Mouse (Mus musculus): ENCODE data around the gene Arhgap42.

The Arhgap42 gene

DNA sequence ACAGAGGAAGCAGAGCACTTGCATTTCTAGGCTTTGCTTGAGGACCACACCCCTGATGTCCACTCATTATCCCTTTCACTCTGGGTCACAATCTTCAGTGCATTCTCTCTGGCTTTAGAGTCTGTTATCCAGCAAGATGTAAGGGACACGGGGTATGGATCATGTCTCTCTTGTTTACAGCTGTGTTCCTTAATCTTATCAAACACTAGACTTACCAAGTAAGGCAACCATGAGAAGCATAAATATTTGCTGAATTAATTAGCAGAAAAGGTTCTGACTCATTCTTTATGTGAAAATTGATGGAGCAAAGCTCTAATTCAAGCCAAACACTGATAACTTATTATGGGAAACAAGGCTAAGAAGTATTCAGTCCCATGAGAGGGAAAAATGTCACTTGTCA is 125.1 kb downstream of the Arhgap42 start:
- Histone ChIP-seq H3K27me3 (ENCODE audit: insufficient read depth, low read length) (no peaks in the 10 kb centered on the region), H3K9me3 (ENCODE audit: low read length) (peaks cover 12% of the 10 kb centered on the region), H3K4me1 (replicated peaks; ENCODE audit: low read depth, low read length) (no peaks in the 10 kb centered on the region), H3K36me3 (ENCODE audit: insufficient read depth, low read length) (no peaks in the 10 kb centered on the region), H3K4me3 (replicated peaks; ENCODE audit: low read length) (no peak overlapping the region)
- TF ChIP-seq POU5F1 (IDR thresholded peaks at IDR 0.05; ENCODE audit: borderline replicate concordance, low read length): no peak
- TF ChIP-seq CTCF (conservative IDR thresholded peaks at IDR 0.05; ENCODE audit: low read length): no peak
- no peak for TF ChIP-seq NANOG (IDR thresholded peaks at IDR 0.05; ENCODE audit: borderline replicate concordance, low read length)

- Histone ChIP-seq H3K4me1 (replicated peaks; ENCODE audit: low read depth, low read length) (no peaks in the 10 kb centered on the region), H3K4me3 (replicated peaks; ENCODE audit: low read length) (no peak overlapping the region), H3K36me3 (ENCODE audit: insufficient read depth, low read length) (no peaks in the 10 kb centered on the region), H3K27me3 (ENCODE audit: insufficient read depth, low read length) (no peaks in the 10 kb centered on the region), H3K9me3 (ENCODE audit: low read length) (peaks cover 12% of the 10 kb centered on the region)
- TF ChIP-seq POU5F1 (IDR thresholded peaks at IDR 0.05; ENCODE audit: borderline replicate concordance, low read length) (no peak), NANOG (IDR thresholded peaks at IDR 0.05; ENCODE audit: borderline replicate concordance, low read length) (no peak), CTCF (conservative IDR thresholded peaks at IDR 0.05; ENCODE audit: low read length) (no peak)
Measured at GRCm38 (mm10) chr9:9112921-9113320, 126.0 kb downstream of the Arhgap42 start.

- TF ChIP-seq POU5F1 (IDR thresholded peaks at IDR 0.05; ENCODE audit: borderline replicate concordance, low read length) (no peak), NANOG (IDR thresholded peaks at IDR 0.05; ENCODE audit: borderline replicate concordance, low read length) (no peak)
- Histone ChIP-seq H3K27me3 (ENCODE audit: insufficient read depth, low read length) (no peaks in the 10 kb centered on the region), H3K4me1 (replicated peaks; ENCODE audit: low read depth, low read length) (no peaks in the 10 kb centered on the region), H3K36me3 (ENCODE audit: insufficient read depth, low read length) (no peaks in the 10 kb centered on the region), H3K9me3 (ENCODE audit: low read length) (no peaks in the 10 kb centered on the region), H3K4me3 (replicated peaks; ENCODE audit: low read length) (no peak overlapping the region)
Measured at GRCm38 (mm10) chr9:9107697-9108096, 131.2 kb downstream of the Arhgap42 start.

DNA sequence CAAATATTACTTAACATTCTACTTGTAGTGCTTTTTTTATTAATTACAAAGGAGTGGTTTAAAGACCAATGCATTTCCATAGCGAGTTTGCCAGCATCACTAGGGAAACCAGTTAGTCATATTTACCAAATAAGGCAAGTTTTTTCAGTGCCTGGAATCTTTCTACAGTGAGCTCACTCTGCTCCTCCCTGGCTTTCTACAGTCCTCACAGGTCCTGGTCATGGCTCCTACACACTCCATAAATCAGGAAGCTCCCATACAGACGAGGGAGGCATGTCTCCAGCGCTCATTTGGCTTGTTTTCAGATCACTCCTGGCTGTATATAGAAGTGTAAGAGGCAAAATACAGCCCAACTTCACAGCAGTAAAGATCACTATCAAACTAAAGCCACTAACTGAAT is 134.1 kb downstream of the Arhgap42 start:
- Histone ChIP-seq H3K4me3 (replicated peaks; ENCODE audit: low read length) (no peak overlapping the region), H3K9me3 (ENCODE audit: low read length) (no peaks in the 10 kb centered on the region), H3K4me1 (replicated peaks; ENCODE audit: low read depth, low read length) (peaks cover 8% of the 10 kb centered on the region; the same call in 1 of the 2 replicates), H3K27me3 (ENCODE audit: insufficient read depth, low read length) (no peaks in the 10 kb centered on the region), H3K36me3 (ENCODE audit: insufficient read depth, low read length) (no peaks in the 10 kb centered on the region)
- no peak for TF ChIP-seq CTCF (conservative IDR thresholded peaks at IDR 0.05; ENCODE audit: low read length)
- no peak for TF ChIP-seq NANOG (IDR thresholded peaks at IDR 0.05; ENCODE audit: borderline replicate concordance, low read length)
- no peak for TF ChIP-seq POU5F1 (IDR thresholded peaks at IDR 0.05; ENCODE audit: borderline replicate concordance, low read length)

DNA sequence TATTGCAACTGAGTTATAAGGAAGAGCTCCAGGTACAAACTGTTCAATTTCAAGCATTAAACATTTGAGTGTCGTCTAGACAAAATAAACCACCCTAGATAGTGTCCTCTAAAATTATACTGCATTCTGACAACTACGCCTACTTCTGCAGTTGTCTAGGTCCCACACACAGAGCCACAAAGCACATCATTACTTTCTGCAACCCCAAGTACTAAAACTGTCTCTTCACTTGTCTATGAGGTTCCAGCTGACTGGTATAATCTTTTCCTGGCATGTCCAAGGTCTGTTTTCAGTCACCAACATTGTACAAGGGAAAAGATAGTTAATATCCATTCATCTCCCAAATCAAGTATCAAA is 136.8 kb downstream of the Arhgap42 start:
- no peaks in the 10 kb centered on the region for H3K9me3 ChIP-seq (ENCODE audit: low read length)
- no peaks in the 10 kb centered on the region for H3K36me3 ChIP-seq (ENCODE audit: insufficient read depth, low read length)
- H3K4me1 ChIP-seq (replicated peaks; ENCODE audit: low read depth, low read length): peaks cover 8% of the 10 kb centered on the region; the same call in 1 of the 2 replicates
- no peaks in the 10 kb centered on the region for H3K27me3 ChIP-seq (ENCODE audit: insufficient read depth, low read length)
- H3K4me3 ChIP-seq (replicated peaks; ENCODE audit: low read length): no peak overlapping the region
- TF ChIP-seq POU5F1 (IDR thresholded peaks at IDR 0.05; ENCODE audit: borderline replicate concordance, low read length): no peak
- no peak for TF ChIP-seq NANOG (IDR thresholded peaks at IDR 0.05; ENCODE audit: borderline replicate concordance, low read length)
- no peak for TF ChIP-seq CTCF (conservative IDR thresholded peaks at IDR 0.05; ENCODE audit: low read length)

DNA sequence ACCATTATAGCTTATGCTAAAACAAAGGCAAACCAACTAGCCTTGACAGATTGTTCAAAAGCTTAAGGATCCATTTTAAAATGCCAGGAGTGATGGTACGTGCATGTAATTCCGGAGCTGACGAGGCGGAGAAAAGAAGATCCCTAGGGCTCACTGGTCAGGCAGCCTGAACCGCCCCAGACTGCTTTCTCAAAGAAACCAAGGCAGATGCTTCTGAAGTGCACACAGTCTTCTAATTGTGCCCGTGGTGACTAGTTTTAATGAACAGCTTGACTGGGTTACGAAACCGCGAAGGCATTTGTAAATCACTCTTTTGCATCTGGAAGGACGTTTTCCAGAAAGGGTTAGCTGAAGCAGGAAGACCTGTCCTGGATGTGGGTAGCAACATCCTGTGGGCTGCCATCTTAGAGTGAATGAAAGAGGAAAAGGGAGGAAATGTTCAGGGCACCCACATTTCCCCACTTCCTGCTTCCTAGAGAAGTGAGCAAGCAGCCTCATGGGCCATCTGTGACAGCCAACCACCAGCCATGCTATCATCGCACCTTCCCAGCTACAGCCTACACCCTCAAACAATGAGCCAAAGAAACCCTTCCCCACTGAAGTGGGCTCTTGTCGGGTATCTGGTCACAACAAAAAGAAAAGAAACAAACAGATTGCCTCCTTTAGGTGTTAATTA is 137.3 kb downstream of the Arhgap42 start:
- Histone ChIP-seq H3K4me3 (replicated peaks; ENCODE audit: low read length) (no peak overlapping the region), H3K4me1 (replicated peaks; ENCODE audit: low read depth, low read length) (peaks cover 8% of the 10 kb centered on the region; the same call in 1 of the 2 replicates), H3K9me3 (ENCODE audit: low read length) (no peaks in the 10 kb centered on the region), H3K36me3 (ENCODE audit: insufficient read depth, low read length) (no peaks in the 10 kb centered on the region), H3K27me3 (ENCODE audit: insufficient read depth, low read length) (no peaks in the 10 kb centered on the region)
- TF ChIP-seq POU5F1 (IDR thresholded peaks at IDR 0.05; ENCODE audit: borderline replicate concordance, low read length): no peak
- TF ChIP-seq CTCF (conservative IDR thresholded peaks at IDR 0.05; ENCODE audit: low read length): no peak
- TF ChIP-seq NANOG (IDR thresholded peaks at IDR 0.05; ENCODE audit: borderline replicate concordance, low read length): no peak

GRCm38 (mm10) chr9:9101055-9101454 is 137.8 kb downstream of the Arhgap42 start:
- TF ChIP-seq POU5F1 (IDR thresholded peaks at IDR 0.05; ENCODE audit: borderline replicate concordance, low read length) (no peak), NANOG (IDR thresholded peaks at IDR 0.05; ENCODE audit: borderline replicate concordance, low read length) (no peak), CTCF (conservative IDR thresholded peaks at IDR 0.05; ENCODE audit: low read length) (no peak)
- H3K4me3 ChIP-seq (replicated peaks; ENCODE audit: low read length): no peak overlapping the region
- no peaks in the 10 kb centered on the region for H3K9me3 ChIP-seq (ENCODE audit: low read length)
- peaks cover 8% of the 10 kb centered on the region; the same call in 1 of the 2 replicates for H3K4me1 ChIP-seq (replicated peaks; ENCODE audit: low read depth, low read length)
- H3K36me3 ChIP-seq (ENCODE audit: insufficient read depth, low read length): no peaks in the 10 kb centered on the region
- no peaks in the 10 kb centered on the region for H3K27me3 ChIP-seq (ENCODE audit: insufficient read depth, low read length)

- TF ChIP-seq POU5F1 (IDR thresholded peaks at IDR 0.05; ENCODE audit: borderline replicate concordance, low read length): no peak
- TF ChIP-seq CTCF (conservative IDR thresholded peaks at IDR 0.05; ENCODE audit: low read length): no peak
- TF ChIP-seq NANOG (IDR thresholded peaks at IDR 0.05; ENCODE audit: borderline replicate concordance, low read length): no peak
- H3K4me1 ChIP-seq (replicated peaks; ENCODE audit: low read depth, low read length): peaks cover 8% of the 10 kb centered on the region; the same call in 1 of the 2 replicates
- no peaks in the 10 kb centered on the region for H3K27me3 ChIP-seq (ENCODE audit: insufficient read depth, low read length)
Measured at GRCm38 (mm10) chr9:9097835-9098234, 141.1 kb downstream of the Arhgap42 start.

DNA sequence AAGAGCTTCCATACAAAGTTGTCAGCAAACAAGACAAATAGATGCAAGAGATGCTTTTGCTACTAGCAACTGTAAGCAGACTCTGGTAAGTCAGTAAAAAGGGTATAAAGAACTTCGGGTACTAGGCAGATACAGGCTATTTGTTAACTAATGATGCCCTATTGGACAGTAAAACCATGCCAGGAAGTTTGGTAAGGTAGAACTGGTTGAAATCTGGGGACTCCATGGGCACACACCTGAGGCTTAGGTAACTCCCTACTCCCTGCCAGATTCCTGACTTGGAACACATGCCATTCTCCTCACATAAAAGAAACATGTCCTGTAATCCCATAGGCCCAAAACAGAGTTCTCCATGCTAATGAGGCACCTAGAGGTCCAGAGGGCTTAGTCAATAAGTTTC is 142.1 kb downstream of the Arhgap42 start:
- Histone ChIP-seq H3K36me3 (ENCODE audit: insufficient read depth, low read length) (no peaks in the 10 kb centered on the region), H3K27me3 (ENCODE audit: insufficient read depth, low read length) (no peaks in the 10 kb centered on the region), H3K4me3 (replicated peaks; ENCODE audit: low read length) (no peak overlapping the region), H3K4me1 (replicated peaks; ENCODE audit: low read depth, low read length) (peaks cover 5% of the 10 kb centered on the region; the same call in 1 of the 2 replicates), H3K9me3 (ENCODE audit: low read length) (no peaks in the 10 kb centered on the region)
- TF ChIP-seq POU5F1 (IDR thresholded peaks at IDR 0.05; ENCODE audit: borderline replicate concordance, low read length) (no peak), NANOG (IDR thresholded peaks at IDR 0.05; ENCODE audit: borderline replicate concordance, low read length) (no peak), CTCF (conservative IDR thresholded peaks at IDR 0.05; ENCODE audit: low read length) (no peak)

More at GRCm38 (mm10) chr9:9097835-9098234, 141.1 kb downstream of the Arhgap42 start:
- no peaks in the 10 kb centered on the region for H3K36me3 ChIP-seq (ENCODE audit: insufficient read depth, low read length)
- H3K4me3 ChIP-seq (replicated peaks; ENCODE audit: low read length): no peak overlapping the region
- no peaks in the 10 kb centered on the region for H3K9me3 ChIP-seq (ENCODE audit: low read length)

Data from E14TG2a.4 (cell line).